Mouse (Mus musculus): Measurements from ENCODE around the gene Ptprk.
A peak's percentile ranks its signal among the peaks of the same experiment; 100 is the strongest.

The Ptprk gene

GRCm38 (mm10) chr10:28422622-28423021 lies 348.0 kb downstream of the Ptprk start:
- DNase-seq (ENCODE audit: low spot score): no peak

- no peak for DNase-seq (ENCODE audit: low spot score)
Observed at GRCm38 (mm10) chr10:28425371-28425770, 350.8 kb downstream of the Ptprk start.

GRCm38 (mm10) chr10:28436084-28436483 lies 361.5 kb downstream of the Ptprk start:
- no peak for DNase-seq (ENCODE audit: low spot score)

- no peak for DNase-seq (ENCODE audit: low spot score)
Observed at GRCm38 (mm10) chr10:28449853-28450252, 375.2 kb downstream of the Ptprk start.

- DNase-seq (ENCODE audit: low spot score): no peak
Observed at GRCm38 (mm10) chr10:28450642-28451041, 376.0 kb downstream of the Ptprk start.

GRCm38 (mm10) chr10:28458027-28458426 lies 383.4 kb downstream of the Ptprk start:
- DNase-seq (ENCODE audit: low spot score): no peak

GRCm38 (mm10) chr10:28459963-28460362 lies 385.3 kb downstream of the Ptprk start:
- DNase-seq (ENCODE audit: low spot score): no peak

GRCm38 (mm10) chr10:28463706-28464105 lies 389.1 kb downstream of the Ptprk start:
- no peak for DNase-seq (ENCODE audit: low spot score)

GRCm38 (mm10) chr10:28464766-28465548 lies 390.3 kb downstream of the Ptprk start:
- DNase-seq (ENCODE audit: low spot score): no peak

GRCm38 (mm10) chr10:28485574-28485973 lies 411.0 kb downstream of the Ptprk start:
- peak; percentile 6 for DNase-seq (ENCODE audit: low spot score)

- no peak for DNase-seq (ENCODE audit: low spot score)
Observed at GRCm38 (mm10) chr10:28491006-28491405, 416.4 kb downstream of the Ptprk start.

- DNase-seq (ENCODE audit: low spot score): no peak
Observed at GRCm38 (mm10) chr10:28492206-28492605, 417.6 kb downstream of the Ptprk start.

- no peak for DNase-seq (ENCODE audit: low spot score)
Observed at GRCm38 (mm10) chr10:28492870-28493269, 418.2 kb downstream of the Ptprk start.

- no peak for DNase-seq (ENCODE audit: low spot score)
Observed at GRCm38 (mm10) chr10:28493271-28493861, 418.7 kb downstream of the Ptprk start.

GRCm38 (mm10) chr10:28497791-28498190 lies 423.2 kb downstream of the Ptprk start:
- no peak for DNase-seq (ENCODE audit: low spot score)

- no peak for DNase-seq (ENCODE audit: low spot score)
Observed at GRCm38 (mm10) chr10:28498504-28498903, 423.9 kb downstream of the Ptprk start.

GRCm38 (mm10) chr10:28513601-28514000 lies 439.0 kb downstream of the Ptprk start:
- no peak for DNase-seq (ENCODE audit: low spot score)

- no peak for DNase-seq (ENCODE audit: low spot score)
Observed at GRCm38 (mm10) chr10:28516147-28516546, 441.5 kb downstream of the Ptprk start.

- DNase-seq (ENCODE audit: low spot score): no peak
Observed at GRCm38 (mm10) chr10:28518297-28518696, 443.7 kb downstream of the Ptprk start.

GRCm38 (mm10) chr10:28519861-28520260 lies 445.2 kb downstream of the Ptprk start:
- no peak for DNase-seq (ENCODE audit: low spot score)

- no peak for DNase-seq (ENCODE audit: low spot score)
Observed at GRCm38 (mm10) chr10:28523992-28524735, 449.5 kb downstream of the Ptprk start.

- no peak for DNase-seq (ENCODE audit: low spot score)
Observed at GRCm38 (mm10) chr10:28540595-28540994, 466.0 kb downstream of the Ptprk start.

- DNase-seq (ENCODE audit: low spot score): no peak
Observed at GRCm38 (mm10) chr10:28542754-28543153, 468.1 kb downstream of the Ptprk start.
